Mouse (Mus musculus) lung, postnatal 4 days (tissue): ENCODE measurements around the gene Cemip2.
A peak's percentile ranks its signal among the peaks of the same experiment; 100 is the strongest.

Experiments
- DNase-seq, 2 experiments: peaks; one replicate each; pipeline ENCODE4 v3.0.0; 2021

Gene Cemip2

GRCm38 (mm10) chr19:21780663-21781062 is 2.5 kb downstream of the Cemip2 start:
- peak; percentile 56 to 62 for DNase-seq

- DNase-seq, result no peak
Observed at GRCm38 (mm10) chr19:21781066-21781786, 3.1 kb downstream of the Cemip2 start.

GRCm38 (mm10) chr19:21781787-21782432 is 3.8 kb downstream of the Cemip2 start:
- DNase-seq, result no peak

GRCm38 (mm10) chr19:21783717-21784116 is 5.6 kb downstream of the Cemip2 start:
- no peak for DNase-seq

- DNase-seq, result peak; percentile 30 to 63
Observed at GRCm38 (mm10) chr19:21784331-21785131, 6.4 kb downstream of the Cemip2 start.

- DNase-seq, result no peak
Observed at GRCm38 (mm10) chr19:21785132-21785528, 7.0 kb downstream of the Cemip2 start.

GRCm38 (mm10) chr19:21787004-21787480 is 8.9 kb downstream of the Cemip2 start:
- no peak for DNase-seq

- DNase-seq, result no peak
Observed at GRCm38 (mm10) chr19:21788999-21789398, 10.9 kb downstream of the Cemip2 start.

GRCm38 (mm10) chr19:21789676-21790075 is 11.5 kb downstream of the Cemip2 start:
- DNase-seq, result peak in 1 of 2 experiments; percentile 47

GRCm38 (mm10) chr19:21791386-21791785 is 13.2 kb downstream of the Cemip2 start:
- no peak for DNase-seq

- no peak for DNase-seq
Observed at GRCm38 (mm10) chr19:21791826-21792225, 13.7 kb downstream of the Cemip2 start.

GRCm38 (mm10) chr19:21792587-21793175 is 14.5 kb downstream of the Cemip2 start:
- no peak for DNase-seq

GRCm38 (mm10) chr19:21794569-21794968 is 16.4 kb downstream of the Cemip2 start:
- no peak for DNase-seq

GRCm38 (mm10) chr19:21796333-21796732 is 18.2 kb downstream of the Cemip2 start:
- no peak for DNase-seq

GRCm38 (mm10) chr19:21798700-21799099 is 20.6 kb downstream of the Cemip2 start:
- no peak for DNase-seq

GRCm38 (mm10) chr19:21799410-21800373 is 21.6 kb downstream of the Cemip2 start:
- no peak for DNase-seq

GRCm38 (mm10) chr19:21804488-21804887 is 26.3 kb downstream of the Cemip2 start:
- no peak for DNase-seq

- DNase-seq, result no peak
Observed at GRCm38 (mm10) chr19:21805305-21805704, 27.2 kb downstream of the Cemip2 start.

GRCm38 (mm10) chr19:21810135-21810534 is 32.0 kb downstream of the Cemip2 start:
- DNase-seq, result no peak

- DNase-seq, result no peak
Observed at GRCm38 (mm10) chr19:21813560-21813959, 35.4 kb downstream of the Cemip2 start.

GRCm38 (mm10) chr19:21814433-21815020 is 36.4 kb downstream of the Cemip2 start:
- DNase-seq, result peak; percentile 51 to 69
